Mouse (Mus musculus): ENCODE measurements around the gene Secisbp2. TPM values are rescaled to one million over a fixed set of nuclear protein-coding genes. Genes with fewer than 3 reads are reported as not detected.

The Secisbp2 gene
- total and polyA plus RNA-seq, 3 experiments = 19.6 to 27.7 (median 20.0) TPM

GRCm38 (mm10) chr13:51611500-51611899, 40.0 kb upstream of the Secisbp2 start:
- TF ChIP-seq GATA2 (IDR thresholded peaks at IDR 0.05; ENCODE audit: borderline replicate concordance, low read depth, low read length) (no peak), CTCF (IDR thresholded peaks at IDR 0.05; ENCODE audit: low read depth, low read length) (no peak), POLR2AphosphoS5 (IDR thresholded peaks at IDR 0.05; ENCODE audit: insufficient replicate concordance, low read depth, low read length) (no peak), TAL1 (conservative IDR thresholded peaks at IDR 0.05; ENCODE audit: low read depth, low read length) (no peak), GATA1 (IDR thresholded peaks at IDR 0.05; ENCODE audit: borderline replicate concordance, low read length) (no peak)
- H3K4me3 ChIP-seq (ENCODE audit: low read depth, low read length) = no peak overlapping the region
- no peaks in the 10 kb centered on the region for H3K4me1 ChIP-seq (ENCODE audit: insufficient read depth, low read depth, low read length)
- ATAC-seq (ENCODE audit: extremely low read depth, insufficient number of reproducible peaks, low FRiP score, poor library complexity, severe bottlenecking) (no peak), DNase-seq (ENCODE audit: low spot score) (no peak)
- no peaks in the 10 kb centered on the region for H3K36me3 ChIP-seq (replicated peaks)
- peaks cover 4% of the 10 kb centered on the region for H3K27me3 ChIP-seq (ENCODE audit: insufficient read depth, low read length)
- H3K9me3 ChIP-seq (replicated peaks) = no peaks in the 10 kb centered on the region

- TF ChIP-seq GATA1 (IDR thresholded peaks at IDR 0.05; ENCODE audit: borderline replicate concordance, low read length) = no peak
- no peak for TF ChIP-seq POLR2AphosphoS5 (IDR thresholded peaks at IDR 0.05; ENCODE audit: insufficient replicate concordance, low read depth, low read length)
- TF ChIP-seq CTCF (IDR thresholded peaks at IDR 0.05; ENCODE audit: low read depth, low read length) = no peak
- TF ChIP-seq TAL1 (conservative IDR thresholded peaks at IDR 0.05; ENCODE audit: low read depth, low read length) = no peak
- no peak for TF ChIP-seq GATA2 (IDR thresholded peaks at IDR 0.05; ENCODE audit: borderline replicate concordance, low read depth, low read length)
- Histone ChIP-seq H3K27me3 (ENCODE audit: insufficient read depth, low read length) (peaks cover 6% of the 10 kb centered on the region), H3K4me3 (ENCODE audit: low read depth, low read length) (no peak overlapping the region), H3K36me3 (replicated peaks) (no peaks in the 10 kb centered on the region), H3K4me1 (ENCODE audit: insufficient read depth, low read depth, low read length) (no peaks in the 10 kb centered on the region), H3K9me3 (replicated peaks) (no peaks in the 10 kb centered on the region)
- DNase-seq (ENCODE audit: low spot score) (no peak), ATAC-seq (ENCODE audit: extremely low read depth, insufficient number of reproducible peaks, low FRiP score, poor library complexity, severe bottlenecking) (no peak)
Observed at GRCm38 (mm10) chr13:51615815-51616214, 35.7 kb upstream of the Secisbp2 start.

- ATAC-seq (ENCODE audit: extremely low read depth, insufficient number of reproducible peaks, low FRiP score, poor library complexity, severe bottlenecking) (no peak), DNase-seq (ENCODE audit: low spot score) (no peak)
- no peak overlapping the region for H3K4me3 ChIP-seq (ENCODE audit: low read depth, low read length)
- TF ChIP-seq POLR2AphosphoS5 (IDR thresholded peaks at IDR 0.05; ENCODE audit: insufficient replicate concordance, low read depth, low read length) = no peak
- no peak for TF ChIP-seq TAL1 (conservative IDR thresholded peaks at IDR 0.05; ENCODE audit: low read depth, low read length)
- no peak for TF ChIP-seq GATA1 (IDR thresholded peaks at IDR 0.05; ENCODE audit: borderline replicate concordance, low read length)
- no peak for TF ChIP-seq CTCF (IDR thresholded peaks at IDR 0.05; ENCODE audit: low read depth, low read length)
- TF ChIP-seq GATA2 (IDR thresholded peaks at IDR 0.05; ENCODE audit: borderline replicate concordance, low read depth, low read length) = no peak
- peaks cover 6% of the 10 kb centered on the region for H3K27me3 ChIP-seq (ENCODE audit: insufficient read depth, low read length)
- H3K4me1 ChIP-seq (ENCODE audit: insufficient read depth, low read depth, low read length) = no peaks in the 10 kb centered on the region
- H3K36me3 ChIP-seq (replicated peaks) = no peaks in the 10 kb centered on the region
- no peaks in the 10 kb centered on the region for H3K9me3 ChIP-seq (replicated peaks)
Observed at GRCm38 (mm10) chr13:51616417-51617044, 35.0 kb upstream of the Secisbp2 start.

GRCm38 (mm10) chr13:51617306-51617705, 34.2 kb upstream of the Secisbp2 start:
- no peaks in the 10 kb centered on the region for H3K4me1 ChIP-seq (ENCODE audit: insufficient read depth, low read depth, low read length)
- ATAC-seq (ENCODE audit: extremely low read depth, insufficient number of reproducible peaks, low FRiP score, poor library complexity, severe bottlenecking) = no peak

GRCm38 (mm10) chr13:51617861-51618260, 33.6 kb upstream of the Secisbp2 start:
- Histone ChIP-seq H3K4me1 (ENCODE audit: insufficient read depth, low read depth, low read length) (no peaks in the 10 kb centered on the region), H3K36me3 (replicated peaks) (no peaks in the 10 kb centered on the region), H3K9me3 (replicated peaks) (no peaks in the 10 kb centered on the region), H3K4me3 (ENCODE audit: low read depth, low read length) (no peak overlapping the region), H3K27me3 (ENCODE audit: insufficient read depth, low read length) (peaks cover 10% of the 10 kb centered on the region)
- peak; percentile 31 for DNase-seq (ENCODE audit: low spot score)
- ATAC-seq (ENCODE audit: extremely low read depth, insufficient number of reproducible peaks, low FRiP score, poor library complexity, severe bottlenecking) = no peak
- TF ChIP-seq GATA1 (IDR thresholded peaks at IDR 0.05; ENCODE audit: borderline replicate concordance, low read length) (no peak), GATA2 (IDR thresholded peaks at IDR 0.05; ENCODE audit: borderline replicate concordance, low read depth, low read length) (no peak), CTCF (IDR thresholded peaks at IDR 0.05; ENCODE audit: low read depth, low read length) (peak; percentile 56), POLR2AphosphoS5 (IDR thresholded peaks at IDR 0.05; ENCODE audit: insufficient replicate concordance, low read depth, low read length) (no peak)

More at GRCm38 (mm10) chr13:51617306-51617705, 34.2 kb upstream of the Secisbp2 start:
- TF ChIP-seq GATA1 (IDR thresholded peaks at IDR 0.05; ENCODE audit: borderline replicate concordance, low read length) = no peak
- no peaks in the 10 kb centered on the region for H3K9me3 ChIP-seq (replicated peaks)
- no peak for DNase-seq (ENCODE audit: low spot score)
- H3K36me3 ChIP-seq (replicated peaks) = no peaks in the 10 kb centered on the region
- H3K4me3 ChIP-seq (ENCODE audit: low read depth, low read length) = no peak overlapping the region
- peaks cover 10% of the 10 kb centered on the region for H3K27me3 ChIP-seq (ENCODE audit: insufficient read depth, low read length)

GRCm38 (mm10) chr13:51618602-51619001, 32.9 kb upstream of the Secisbp2 start:
- H3K36me3 ChIP-seq (replicated peaks) = no peaks in the 10 kb centered on the region
- H3K4me1 ChIP-seq (ENCODE audit: insufficient read depth, low read depth, low read length) = no peaks in the 10 kb centered on the region
- H3K4me3 ChIP-seq (ENCODE audit: low read depth, low read length) = no peak overlapping the region
- no peak for DNase-seq (ENCODE audit: low spot score)
- TF ChIP-seq GATA2 (IDR thresholded peaks at IDR 0.05; ENCODE audit: borderline replicate concordance, low read depth, low read length) (no peak), CTCF (IDR thresholded peaks at IDR 0.05; ENCODE audit: low read depth, low read length) (no peak), POLR2AphosphoS5 (IDR thresholded peaks at IDR 0.05; ENCODE audit: insufficient replicate concordance, low read depth, low read length) (no peak), GATA1 (IDR thresholded peaks at IDR 0.05; ENCODE audit: borderline replicate concordance, low read length) (no peak), TAL1 (conservative IDR thresholded peaks at IDR 0.05; ENCODE audit: low read depth, low read length) (no peak)
- peaks cover 10% of the 10 kb centered on the region for H3K27me3 ChIP-seq (ENCODE audit: insufficient read depth, low read length)
- no peak for ATAC-seq (ENCODE audit: extremely low read depth, insufficient number of reproducible peaks, low FRiP score, poor library complexity, severe bottlenecking)
- no peaks in the 10 kb centered on the region for H3K9me3 ChIP-seq (replicated peaks)

Measured in G1E (cell line).